Mouse (Mus musculus) limb, embryonic 14.5 days (tissue): Measurements from ENCODE around the gene Tvp23a. TPM values are rescaled to one million over a fixed set of nuclear protein-coding genes. Genes with fewer than 3 reads are reported as not detected.

Source experiments
- ATAC-seq: fragments of 200-750 bp; cut with Nextera tagmentation; 2 replicates; pipeline ENCODE4 v1.8.0; 2017; ENCODE audit warnings: low read depth, moderate number of reproducible peaks, moderate TSS enrichment; ENCODE audit not compliant: low FRiP score
- DNase-seq: peaks from one replicate; pipeline ENCODE4 v3.0.0-alpha.2; 2015; ENCODE audit warnings: low spot score
- H3K27ac ChIP-seq: fragments of 300-500 bp; sonication (generic); replicated peaks from 2 replicates; pipeline ENCODE4 v1.5.1; 2014; ENCODE audit warnings: low read depth, mild to moderate bottlenecking, low read length, moderate library complexity, mixed read lengths
- H3K27me3 ChIP-seq: fragments of 300-500 bp; sonication (generic); 2 replicates; pipeline ENCODE4 v1.6.1; 2014; ENCODE audit warnings: low read length, mixed read lengths; ENCODE audit not compliant: control insufficient read depth, insufficient read depth
- H3K36me3 ChIP-seq: fragments of 300-500 bp; sonication (generic); 2 replicates; pipeline ENCODE4 v1.6.1; 2014; ENCODE audit warnings: mild to moderate bottlenecking, low read length, moderate library complexity, mixed read lengths; ENCODE audit not compliant: control insufficient read depth, insufficient read depth
- H3K4me1 ChIP-seq: fragments of 300-500 bp; sonication (generic); 2 replicates; pipeline ENCODE4 v1.6.1; 2014; ENCODE audit warnings: antibody characterized with exemption, low read length, mixed read lengths; ENCODE audit not compliant: control insufficient read depth, insufficient read depth
- H3K4me2 ChIP-seq: fragments of 300-500 bp; sonication (generic); replicated peaks from 2 replicates; pipeline ENCODE4 v1.6.1; 2014; ENCODE audit warnings: low read depth, mild to moderate bottlenecking, low read length, moderate library complexity; ENCODE audit not compliant: severe bottlenecking
- H3K4me3 ChIP-seq: fragments of 300-500 bp; sonication (generic); replicated peaks from 2 replicates; pipeline ENCODE4 v1.5.1; 2014; ENCODE audit warnings: low read length
- H3K9ac ChIP-seq: fragments of 300-500 bp; sonication (generic); 2 replicates; pipeline ENCODE4 v1.6.1; 2014; ENCODE audit warnings: mild to moderate bottlenecking, low read depth, low read length, moderate library complexity; ENCODE audit not compliant: severe bottlenecking
- H3K9me3 ChIP-seq: fragments of 300-500 bp; sonication (generic); 2 replicates; pipeline ENCODE4 v1.6.1; 2016; ENCODE audit warnings: low read length; ENCODE audit not compliant: control insufficient read depth
- POLR2A ChIP-seq: fragments of 200-500 bp; IDR thresholded peaks from 2 replicates; pipeline ENCODE4 v1.8.0; 2012; ENCODE audit warnings: inconsistent platforms, mild to moderate bottlenecking, moderate library complexity, borderline replicate concordance; ENCODE audit not compliant: insufficient read depth, insufficient read length; ENCODE audit errors: extremely low read depth
- WGBS: fragments of 180-500 bp; shearing (Covaris S2); extraction: QIAGEN DNeasy Blood & Tissue Kit; methylation state at CpG from one replicate; pipeline ENCODE4 v1.1.7; 2014; 5-methylcytosine and 5-hydroxymethylcytosine counted together
- polyA plus RNA-seq, 2 experiments: library from polyadenylated mRNA; depleted of rRNA in 1 of 2; stranded (reverse) in 1 of 2; unstranded in 1 of 2; fragments of >200 nt; fragmentation: Nextera tagmentation in 1 of 2; extraction: Ambion mirVana in 1 of 2; gene quantifications; 2 replicates each; pipeline versions ENCODE4 v1.2.1 to v1.2.3; 2012 to 2014

Gene Tvp23a
- polyA plus RNA-seq, 2 experiments: 14.0 to 17.7 TPM

DNA sequence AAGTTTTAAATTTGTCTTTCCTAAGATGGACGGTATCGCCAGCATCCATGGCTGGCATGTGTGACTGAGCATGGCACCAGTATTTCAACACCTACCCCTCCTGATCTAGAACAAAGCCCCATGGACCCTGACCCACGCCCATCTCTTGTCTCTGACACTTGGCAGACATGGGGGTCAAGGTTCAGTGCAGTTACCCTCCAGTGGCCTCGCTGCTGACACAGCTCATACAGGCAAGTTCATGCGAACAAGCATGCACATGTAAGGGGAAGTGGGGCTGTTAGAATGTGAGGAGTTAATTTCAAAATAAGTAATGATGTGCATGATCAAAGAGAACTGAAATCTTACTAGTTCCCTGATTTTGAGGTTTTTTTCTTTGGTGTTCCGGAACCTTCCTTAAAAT is 11.0 kb downstream of the Tvp23a start:
- DNase-seq (no peak), ATAC-seq (no peak)
- Histone ChIP-seq H3K4me1 (no peaks in the 10 kb centered on the region), H3K9me3 (no peaks in the 10 kb centered on the region), H3K4me2 (no peak overlapping the region), H3K27ac (no peak overlapping the region), H3K27me3 (no peaks in the 10 kb centered on the region), H3K36me3 (no peaks in the 10 kb centered on the region), H3K9ac (no peak overlapping the region), H3K4me3 (no peak overlapping the region)
- 83% methylated on average over 6 of the region's 6 CpGs for WGBS
- TF ChIP-seq POLR2A: no peak

DNA sequence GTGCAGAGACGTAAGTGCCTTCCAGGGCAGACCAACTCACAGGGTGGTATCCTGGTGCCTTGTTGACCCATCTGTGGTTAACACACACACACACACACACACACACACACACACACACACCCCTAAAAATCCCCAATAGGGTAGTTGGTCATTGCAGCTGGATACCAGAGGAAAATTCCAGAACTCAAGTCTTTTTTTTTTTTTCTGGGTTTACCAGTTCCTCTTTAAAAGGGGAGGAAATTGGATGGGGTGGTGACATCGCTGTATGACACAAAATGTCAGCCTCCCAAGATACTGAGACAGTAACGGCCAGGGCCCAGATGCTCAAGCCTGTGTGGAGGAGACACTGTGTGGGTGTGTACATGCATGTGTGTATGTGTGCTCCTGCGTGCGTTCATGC is 13.8 kb downstream of the Tvp23a start:
- no peak for TF ChIP-seq POLR2A
- Histone ChIP-seq H3K36me3 (no peaks in the 10 kb centered on the region; the same call in 1 of the 2 replicates), H3K4me1 (no peaks in the 10 kb centered on the region), H3K9me3 (no peaks in the 10 kb centered on the region), H3K27me3 (no peaks in the 10 kb centered on the region), H3K9ac (no peak overlapping the region), H3K4me2 (no peak overlapping the region), H3K27ac (no peak overlapping the region), H3K4me3 (no peak overlapping the region)
- DNase-seq: no peak
- 88% methylated on average over 5 of the region's 5 CpGs for WGBS
- ATAC-seq: no peak

DNA sequence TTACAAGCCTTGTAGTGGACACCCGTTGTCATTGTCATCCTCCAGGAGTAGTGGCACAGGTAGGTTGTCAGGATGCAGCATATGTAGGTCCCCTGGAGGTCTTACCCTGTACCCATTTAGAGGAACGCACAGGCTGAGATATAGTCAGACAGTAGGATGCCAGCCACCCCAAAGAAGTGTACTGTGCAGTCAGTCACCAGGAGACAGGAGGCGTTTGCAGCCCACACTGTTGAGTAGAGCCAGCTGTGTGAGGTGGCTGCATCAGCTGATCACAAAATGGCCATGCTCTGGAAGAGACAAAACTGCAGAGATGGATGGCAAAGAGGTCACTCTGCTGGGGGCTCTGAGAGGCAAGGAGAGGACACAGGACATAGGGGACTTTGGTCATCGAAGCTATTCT is 14.8 kb downstream of the Tvp23a start:
- WGBS: 79% methylated on average over 4 of the region's 4 CpGs

DNA sequence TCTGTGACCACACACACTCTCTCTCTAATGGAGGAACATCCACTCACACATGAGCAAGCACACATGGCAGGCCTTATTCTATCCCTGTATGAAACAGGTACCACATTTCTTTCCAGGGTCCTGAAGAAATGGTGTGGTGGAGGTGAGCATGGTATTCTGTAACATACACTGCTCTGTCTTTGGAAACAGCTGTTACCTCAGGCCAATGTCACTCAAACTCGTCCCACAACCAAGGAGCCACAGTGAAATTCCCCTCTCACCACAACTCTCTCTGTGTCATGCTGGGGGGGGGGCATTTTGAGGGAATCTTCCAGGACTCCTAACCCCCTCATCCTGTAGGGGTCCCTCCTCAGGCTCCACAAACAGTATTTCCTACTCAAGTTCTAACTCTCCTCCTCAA is 15.3 kb downstream of the Tvp23a start:
- H3K27ac ChIP-seq: no peak overlapping the region
- no peaks in the 10 kb centered on the region for H3K4me1 ChIP-seq
- peaks cover 7% of the 10 kb centered on the region for H3K36me3 ChIP-seq
- no peak for TF ChIP-seq POLR2A
- no peak overlapping the region for H3K4me3 ChIP-seq
- DNase-seq (no peak), ATAC-seq (no peak)
- no peaks in the 10 kb centered on the region for H3K9me3 ChIP-seq
- H3K4me2 ChIP-seq: no peak overlapping the region
- WGBS: 65% methylated on average over 1 of the region's 1 CpGs
- H3K27me3 ChIP-seq: no peaks in the 10 kb centered on the region
- H3K9ac ChIP-seq: no peak overlapping the region

More for the DNA sequence above, 14.8 kb downstream of the Tvp23a start:
- Histone ChIP-seq H3K4me1 (no peaks in the 10 kb centered on the region), H3K4me2 (no peak overlapping the region), H3K36me3 (peaks cover 2% of the 10 kb centered on the region; the same call in 1 of the 2 replicates), H3K9ac (no peak overlapping the region), H3K27me3 (no peaks in the 10 kb centered on the region), H3K4me3 (no peak overlapping the region), H3K9me3 (no peaks in the 10 kb centered on the region), H3K27ac (no peak overlapping the region)
- no peak for ATAC-seq
- DNase-seq: no peak
- no peak for TF ChIP-seq POLR2A

DNA sequence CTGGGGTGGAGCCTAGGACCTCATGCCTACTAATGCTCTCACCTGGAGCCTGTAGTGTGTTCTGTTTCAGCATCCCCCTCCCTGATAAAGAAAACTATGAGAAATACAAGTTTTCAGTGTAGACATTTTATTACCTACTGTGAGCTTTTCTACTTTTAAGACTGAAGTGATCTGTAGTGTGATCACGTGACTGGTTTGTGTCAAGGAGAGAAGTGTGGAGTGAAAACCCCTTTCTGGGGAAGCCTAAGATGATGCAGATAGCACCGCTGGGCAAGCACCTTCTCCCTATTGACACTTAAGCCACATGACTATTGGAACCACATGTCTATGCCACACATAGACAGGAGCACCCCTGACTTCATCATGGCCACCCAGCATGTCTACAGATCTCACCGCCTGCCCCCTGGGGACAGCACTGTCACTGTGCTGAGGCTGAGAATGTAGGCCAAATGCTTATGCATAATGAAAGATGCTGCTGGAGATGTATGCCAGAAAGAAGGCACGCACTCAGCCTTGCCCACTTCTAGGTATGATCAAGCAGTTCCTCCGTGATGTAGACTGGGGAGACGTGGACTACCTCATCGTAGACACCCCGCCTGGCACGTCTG is 26.6 kb downstream of the Tvp23a start:
- Histone ChIP-seq H3K4me1 (no peaks in the 10 kb centered on the region), H3K27ac (no peak overlapping the region), H3K4me3 (no peak overlapping the region), H3K4me2 (no peak overlapping the region), H3K9me3 (no peaks in the 10 kb centered on the region), H3K9ac (no peak overlapping the region), H3K36me3 (peaks cover 90% of the 10 kb centered on the region), H3K27me3 (no peaks in the 10 kb centered on the region)
- 95% methylated on average over 9 of the region's 9 CpGs for WGBS
- no peak for DNase-seq
- no peak for ATAC-seq
- no peak for TF ChIP-seq POLR2A

DNA sequence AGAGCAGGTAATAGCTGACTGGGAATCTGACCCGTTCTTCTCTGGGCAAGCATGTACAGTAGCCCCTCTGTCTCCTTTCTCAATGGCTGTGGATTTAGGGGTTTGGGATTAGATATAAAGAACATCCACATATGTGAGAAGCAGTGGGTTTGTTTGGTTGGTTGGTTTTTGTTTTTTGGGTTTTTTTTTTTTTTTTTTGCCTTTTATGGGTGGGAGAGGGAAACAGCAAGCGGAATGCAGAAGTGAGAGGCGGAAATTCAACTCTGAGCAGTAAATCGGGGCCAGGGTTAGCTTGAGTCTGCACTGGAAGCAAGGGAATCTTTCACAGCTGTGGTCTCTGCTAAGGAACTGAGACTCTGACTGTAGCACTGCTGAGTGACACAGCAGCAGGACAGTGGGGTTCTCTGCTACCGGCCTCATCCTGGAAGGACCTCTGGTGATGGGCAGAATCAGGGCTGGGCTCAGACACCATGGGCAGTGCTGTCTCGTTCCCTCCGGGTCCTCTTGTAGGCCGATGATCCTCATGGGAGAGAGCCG is 29.4 kb downstream of the Tvp23a start:
- no peaks in the 10 kb centered on the region for H3K9me3 ChIP-seq
- no peaks in the 10 kb centered on the region for H3K27me3 ChIP-seq
- no peak overlapping the region for H3K4me2 ChIP-seq
- peaks cover under 1% of the 10 kb centered on the region; the same call in 1 of the 2 replicates for H3K4me1 ChIP-seq
- H3K36me3 ChIP-seq: peaks cover 88% of the 10 kb centered on the region
- ATAC-seq: no peak
- TF ChIP-seq POLR2A: no peak
- WGBS: 95% methylated on average over 9 of the region's 9 CpGs
- DNase-seq: no peak
- H3K9ac ChIP-seq: no peak overlapping the region
- no peak overlapping the region for H3K4me3 ChIP-seq
- no peak overlapping the region for H3K27ac ChIP-seq
